Mouse (Mus musculus): ENCODE measurements around the gene Mylip.

The Mylip gene

DNA sequence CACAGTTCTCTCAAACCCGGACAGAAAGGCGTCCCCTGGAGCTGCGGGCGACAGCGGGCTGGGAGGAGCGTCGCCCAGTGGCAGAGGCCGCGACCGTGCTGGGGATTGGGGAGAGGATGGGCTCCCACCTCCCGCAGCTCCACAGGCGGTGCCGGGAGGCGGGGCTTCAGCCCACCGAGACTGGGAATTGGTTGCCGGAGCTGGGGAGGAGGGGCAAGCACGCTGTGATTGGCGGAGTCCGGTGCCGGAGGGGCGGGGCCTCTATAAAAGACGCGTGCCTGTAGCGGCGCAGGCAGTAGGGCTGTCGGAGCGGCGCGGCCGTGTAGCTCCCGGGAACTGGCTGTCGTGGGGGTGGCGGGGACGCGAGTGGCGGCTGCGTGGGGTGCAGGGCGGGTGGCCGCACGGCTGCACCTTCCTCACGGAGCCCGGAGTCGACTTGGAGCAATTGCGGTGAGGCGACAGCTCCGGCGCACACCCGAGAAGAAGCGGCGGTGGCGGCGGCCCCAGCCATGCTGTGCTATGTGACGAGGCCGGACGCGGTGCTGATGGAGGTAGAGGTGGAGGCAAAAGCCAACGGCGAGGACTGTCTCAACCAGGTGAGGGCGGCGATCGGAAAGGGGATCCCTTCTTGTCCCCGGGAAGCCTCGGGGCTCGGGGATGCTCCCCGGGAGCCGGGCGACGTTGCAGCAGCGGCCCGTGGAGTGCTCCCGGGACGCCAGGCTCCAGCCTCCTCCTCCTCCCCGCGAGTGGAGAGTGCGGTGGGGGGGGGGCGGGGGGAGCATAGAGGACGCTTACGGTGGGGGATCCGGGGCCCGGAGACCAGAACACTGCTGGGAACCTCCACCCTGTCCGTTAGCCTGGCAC is at the start of gene Mylip:
Mylip (plus strand) TSS at position 295 of the 864 bp plus-strand sequence.
- peak; percentile 98 for DNase-seq

DNA sequence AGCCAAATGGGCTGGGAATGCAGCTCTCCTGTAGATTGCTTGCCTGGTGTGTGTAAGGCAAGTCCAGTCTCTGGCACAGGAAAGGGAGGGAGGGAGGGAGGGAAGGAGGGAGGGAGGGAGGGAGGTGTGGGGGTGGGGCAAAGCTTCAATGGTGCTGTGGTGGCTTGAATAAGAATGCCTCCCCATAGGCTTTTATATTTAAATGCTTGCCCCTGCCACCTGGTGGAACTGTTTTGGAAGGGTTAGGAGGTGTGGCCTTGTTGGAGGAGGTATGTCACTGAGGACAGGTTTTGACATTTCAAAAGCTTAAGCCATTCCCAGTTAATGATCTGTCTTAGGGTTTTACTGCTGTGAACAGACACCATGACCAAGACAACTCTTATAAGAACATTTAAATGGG is 47.6 kb upstream of the Mylip start:
- DNase-seq: no peak

DNA sequence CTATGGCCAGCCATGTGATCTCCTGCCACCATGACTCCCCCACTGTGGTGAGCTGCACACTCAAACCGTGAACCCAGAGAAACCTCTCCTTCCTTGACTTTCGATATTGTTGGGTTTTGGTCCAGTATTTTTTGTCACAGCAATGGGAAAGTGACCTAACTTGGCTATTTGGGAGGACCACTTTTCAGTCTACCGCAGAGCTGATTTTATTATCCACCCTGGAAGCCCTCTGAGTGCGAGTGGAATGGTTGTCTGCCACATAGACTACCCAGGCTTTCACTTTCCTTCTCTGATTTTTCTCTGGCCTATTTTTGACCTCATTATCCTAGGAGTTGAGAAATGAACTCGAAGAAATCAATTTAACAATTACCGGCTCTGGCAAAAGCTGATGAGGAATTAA is 46.0 kb upstream of the Mylip start:
- DNase-seq: no peak

DNA sequence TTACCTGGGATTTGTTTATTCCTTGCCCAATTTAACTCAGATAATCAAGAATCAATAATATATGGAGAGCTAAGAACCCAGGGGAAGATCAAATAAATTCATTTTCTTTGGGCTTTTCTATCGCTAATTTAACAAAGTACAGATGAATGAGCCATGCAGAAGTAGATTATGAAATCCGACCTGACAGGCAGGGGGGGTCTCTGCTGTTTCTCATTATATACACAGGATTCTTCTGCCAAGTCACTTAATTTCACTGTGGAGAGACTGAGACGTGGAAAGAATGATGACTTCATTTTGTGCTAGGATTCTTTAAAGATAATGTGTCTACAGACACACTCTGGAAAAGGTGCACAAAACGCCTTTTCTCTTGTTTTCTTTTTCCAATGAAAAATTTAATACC is 45.6 kb upstream of the Mylip start:
- no peak for DNase-seq

DNA sequence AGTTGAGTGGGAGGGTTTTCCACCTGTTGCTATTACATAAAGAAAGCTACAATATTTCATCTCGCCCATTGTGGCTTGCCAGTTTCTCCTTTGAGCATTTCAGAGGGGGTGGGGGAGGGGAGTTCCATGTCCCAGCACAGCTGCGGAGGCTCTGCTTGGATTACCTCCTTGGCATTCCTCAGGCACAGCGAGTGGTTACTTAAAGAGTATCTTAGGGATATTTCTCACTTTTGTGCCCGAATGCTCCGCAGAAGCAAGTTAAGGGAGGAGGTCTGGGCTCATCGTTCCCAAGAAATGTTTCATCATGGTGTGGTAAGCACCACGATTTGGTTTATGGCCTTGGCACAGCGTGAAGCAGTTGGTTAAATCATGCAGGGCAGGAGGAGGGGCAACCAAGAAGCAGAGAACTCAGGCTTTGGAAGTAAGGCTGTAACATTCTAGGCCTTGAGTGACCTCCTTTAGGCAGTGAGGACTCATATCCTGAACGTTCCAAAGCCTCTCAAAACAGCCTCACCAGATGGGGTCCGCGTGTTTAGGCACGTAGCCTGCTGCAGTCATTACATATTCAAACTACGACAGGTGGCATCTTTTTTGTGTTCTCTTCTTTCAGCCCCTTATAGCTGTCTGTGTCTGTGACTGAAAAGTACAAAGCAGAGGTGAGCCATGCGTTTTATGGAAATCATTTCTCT is 43.9 kb upstream of the Mylip start:
- DNase-seq: peak; percentile 30

DNA sequence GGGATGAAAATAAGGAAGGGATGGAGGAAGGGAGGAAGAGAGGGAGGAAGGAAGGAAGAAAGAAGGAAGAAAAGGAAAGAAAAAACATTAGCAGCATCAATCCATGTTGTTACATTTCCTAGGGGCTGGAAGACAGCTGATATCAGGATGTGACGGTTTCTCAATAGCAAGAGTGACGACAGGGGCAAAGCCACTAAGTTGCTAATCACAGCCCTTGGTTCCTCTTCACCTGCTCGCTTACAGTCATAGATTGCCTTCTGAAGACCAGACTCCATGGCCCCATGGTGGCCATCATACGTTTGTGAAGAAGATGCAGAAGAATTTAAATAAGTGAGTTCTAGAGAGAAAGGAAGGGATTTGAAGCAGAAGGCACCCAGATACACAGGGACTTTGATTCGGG is 38.1 kb upstream of the Mylip start:
- DNase-seq: no peak

DNA sequence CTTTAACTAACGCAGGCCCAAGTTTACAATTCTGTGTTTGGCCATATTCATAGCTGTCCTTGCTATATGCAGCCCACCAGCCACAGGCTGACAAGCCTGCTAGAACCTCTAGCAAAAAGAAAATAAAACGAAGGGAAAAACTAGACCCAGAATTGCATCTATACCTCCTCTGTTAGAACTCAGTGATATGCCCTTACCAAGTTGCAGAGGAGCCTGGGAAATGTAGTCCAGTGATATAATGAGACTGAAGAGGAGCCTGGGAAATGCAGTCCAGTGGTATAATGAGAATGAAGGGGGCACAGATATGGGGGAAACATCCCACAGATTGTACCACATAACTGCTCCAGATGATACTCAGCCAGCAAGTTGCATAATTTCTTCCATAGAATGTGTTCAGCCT is 34.7 kb upstream of the Mylip start:
- DNase-seq: no peak

DNA sequence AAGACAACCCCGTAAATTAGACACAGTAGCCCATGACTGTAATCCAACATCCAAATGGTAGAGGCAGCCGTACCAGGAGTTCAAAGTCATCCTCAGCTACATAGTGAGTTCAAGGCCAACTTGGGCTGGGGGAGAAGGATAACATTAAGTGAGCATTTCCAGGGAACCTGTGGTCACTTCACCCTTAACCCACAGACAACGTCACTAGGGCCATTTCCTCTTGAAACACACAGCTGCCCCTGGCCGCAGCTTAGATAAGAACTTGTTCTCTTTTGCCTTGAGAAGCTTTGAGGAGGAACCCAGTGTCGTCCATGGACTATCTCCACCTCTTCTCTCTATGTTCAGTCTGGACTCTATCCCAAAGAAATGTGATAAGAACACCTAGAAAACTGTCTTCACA is 31.3 kb upstream of the Mylip start:
- DNase-seq: no peak

DNA sequence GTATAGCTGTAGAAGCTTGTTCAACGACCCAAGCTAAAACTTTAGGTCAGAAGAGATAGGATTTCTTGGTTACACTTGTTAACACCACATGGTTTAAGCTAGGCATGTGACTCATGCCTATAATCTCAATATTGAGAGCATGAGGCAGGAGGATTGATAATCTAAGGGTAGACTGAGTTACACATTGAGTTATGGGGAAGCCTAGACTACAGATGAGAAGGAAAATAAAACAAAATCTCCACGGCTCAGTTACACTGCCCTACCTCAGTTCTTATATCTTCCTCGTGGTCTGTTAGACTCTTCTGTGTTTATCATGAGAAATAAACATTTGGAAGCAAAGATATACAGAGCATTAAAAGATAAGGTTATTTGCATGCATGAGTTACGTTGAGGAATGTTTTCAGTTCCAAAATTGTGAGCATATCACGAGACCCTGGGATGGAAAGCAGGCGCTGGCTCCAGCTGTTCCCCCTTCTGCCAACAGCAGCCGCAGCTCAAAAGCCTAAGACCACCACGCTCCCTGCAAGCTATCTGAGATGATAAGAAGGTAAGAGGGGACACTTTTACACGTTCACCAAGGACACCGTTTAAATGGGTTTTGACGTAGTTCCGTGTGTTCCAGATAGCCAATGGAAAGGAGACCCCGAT is 30.7 kb upstream of the Mylip start:
- no peak for DNase-seq

DNA sequence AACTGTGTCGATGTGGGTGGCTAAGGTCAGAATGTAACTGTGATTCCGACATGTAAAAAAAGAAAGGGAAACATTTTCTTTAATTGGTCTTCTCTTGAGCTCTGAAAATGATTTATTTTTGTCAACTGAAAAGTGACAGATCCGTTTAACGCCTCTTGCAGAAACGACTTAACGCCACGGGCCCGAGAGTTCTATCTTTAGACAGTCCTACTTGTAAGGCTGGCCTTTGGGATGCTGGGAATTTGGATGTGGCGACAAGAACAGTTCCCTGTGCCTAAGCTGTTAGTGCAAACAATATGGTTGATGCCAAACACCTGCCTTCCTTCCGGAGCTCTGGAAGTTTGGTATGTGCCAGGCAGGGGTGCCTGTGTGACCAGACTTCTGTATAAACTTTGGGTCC is 23.8 kb upstream of the Mylip start:
- no peak for DNase-seq

DNA sequence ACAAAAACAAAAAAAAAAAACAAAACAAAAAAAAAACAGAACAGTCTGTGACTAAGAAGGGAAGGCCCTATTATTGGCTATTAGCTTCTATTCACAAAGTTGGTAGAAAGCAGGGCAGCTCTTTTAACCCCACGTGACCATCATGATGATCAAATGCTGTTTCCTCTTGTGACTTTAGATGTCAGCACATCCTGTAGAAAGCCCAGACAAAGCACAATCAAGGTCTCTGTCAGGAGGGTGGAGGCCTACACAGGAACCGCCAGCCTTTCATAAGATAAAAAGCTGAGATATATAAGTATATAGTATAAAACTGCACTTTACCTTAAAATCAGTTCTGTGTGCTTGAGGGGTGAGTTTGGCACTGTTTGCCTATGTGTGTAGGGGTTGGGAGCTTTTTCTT is 17.9 kb upstream of the Mylip start:
- DNase-seq: no peak

DNA sequence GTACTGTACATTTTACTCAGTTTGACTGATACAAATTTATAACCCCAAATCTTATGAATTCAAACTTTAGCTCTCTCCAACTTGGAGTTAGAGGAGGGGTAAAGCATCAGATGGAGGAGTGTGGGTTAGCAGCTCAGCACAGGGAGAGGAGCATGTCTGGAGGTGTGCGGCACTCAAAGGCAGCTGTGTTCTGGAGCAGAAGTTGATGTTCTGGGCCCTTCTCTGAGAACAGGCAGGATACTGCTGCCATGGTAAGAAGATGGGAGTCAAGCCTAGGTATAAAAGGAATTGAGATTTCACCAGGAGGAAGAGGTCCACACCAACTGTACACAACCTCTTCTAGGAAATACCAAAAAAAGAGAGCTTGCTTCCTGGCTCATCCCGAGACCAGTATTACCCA is 17.1 kb upstream of the Mylip start:
- no peak for DNase-seq

DNA sequence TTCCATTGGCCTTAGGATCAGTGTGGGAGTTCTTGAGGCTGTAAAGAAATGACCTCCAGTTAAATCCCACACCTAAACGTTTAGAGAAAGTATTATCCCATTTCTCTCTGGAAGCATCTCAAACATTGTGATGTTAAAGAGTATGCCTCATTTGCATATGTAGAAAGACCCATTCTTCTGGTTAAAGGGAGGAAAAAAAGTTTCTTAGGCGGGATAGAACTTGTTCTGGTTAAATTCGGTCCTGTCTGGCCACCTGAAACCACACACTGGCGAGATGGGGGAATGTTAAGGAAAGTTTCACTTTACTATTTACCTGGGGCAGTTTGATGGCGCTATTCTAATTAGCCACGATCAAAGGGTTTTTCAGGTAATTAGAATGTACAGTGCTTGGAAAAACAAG is 14.7 kb upstream of the Mylip start:
- DNase-seq: no peak

DNA sequence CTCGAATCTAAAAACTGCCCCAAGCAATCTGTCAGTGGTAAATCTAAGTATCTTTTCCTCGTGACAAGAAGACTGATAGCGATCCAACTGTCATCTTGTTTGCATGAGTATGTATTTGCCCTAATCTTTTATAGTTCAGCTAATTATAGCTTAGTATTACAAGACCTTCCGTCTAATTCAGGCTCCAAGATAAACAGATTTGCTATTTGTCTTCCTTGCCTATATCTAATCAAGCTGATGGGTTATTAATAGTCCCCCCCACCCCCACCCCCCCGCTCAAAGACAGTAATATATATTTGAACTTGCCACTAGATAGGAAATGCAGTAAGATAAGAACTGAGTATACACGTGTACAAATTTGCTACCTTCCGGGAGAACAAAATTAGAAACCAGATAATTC is 7.3 kb upstream of the Mylip start:
- DNase-seq: no peak

DNA sequence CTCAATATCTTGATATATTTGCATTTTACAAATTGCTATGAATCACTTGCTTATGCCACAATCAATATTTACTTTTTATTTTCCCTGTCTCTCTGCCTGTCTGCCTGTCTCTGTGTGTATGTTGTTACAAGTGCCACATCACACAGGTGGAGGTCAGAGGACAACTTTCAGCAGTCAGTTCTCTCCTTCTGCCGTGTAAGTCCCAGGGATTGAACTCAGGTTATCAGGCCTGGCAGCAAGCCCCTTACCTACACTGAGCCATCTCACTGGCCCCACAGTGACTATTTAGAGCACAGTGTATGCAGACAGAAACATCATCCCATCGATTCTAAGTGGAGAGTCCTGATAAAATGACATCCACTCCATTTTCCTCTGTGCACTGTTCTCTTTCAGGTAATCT is 4.9 kb upstream of the Mylip start:
- no peak for DNase-seq

DNA sequence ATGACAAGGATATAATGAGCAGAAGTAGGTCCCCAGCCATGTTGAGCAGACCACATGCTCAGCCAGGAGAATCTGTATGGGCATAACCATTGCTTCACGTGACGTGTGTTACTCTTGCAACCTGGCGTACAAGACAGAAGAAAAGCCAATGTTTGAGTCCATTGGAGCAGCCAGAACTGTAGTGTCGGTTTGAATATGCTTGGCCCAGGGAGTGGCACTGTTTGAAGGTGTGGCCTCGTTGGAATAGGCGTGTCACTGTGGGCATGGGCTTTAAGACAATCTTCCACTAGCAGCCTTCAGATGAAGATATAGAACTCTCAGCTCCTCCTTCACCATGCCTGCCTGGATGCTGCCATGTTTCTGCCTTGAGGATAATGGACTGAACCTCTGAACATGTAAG is 4.0 kb upstream of the Mylip start:
- DNase-seq: no peak

DNA sequence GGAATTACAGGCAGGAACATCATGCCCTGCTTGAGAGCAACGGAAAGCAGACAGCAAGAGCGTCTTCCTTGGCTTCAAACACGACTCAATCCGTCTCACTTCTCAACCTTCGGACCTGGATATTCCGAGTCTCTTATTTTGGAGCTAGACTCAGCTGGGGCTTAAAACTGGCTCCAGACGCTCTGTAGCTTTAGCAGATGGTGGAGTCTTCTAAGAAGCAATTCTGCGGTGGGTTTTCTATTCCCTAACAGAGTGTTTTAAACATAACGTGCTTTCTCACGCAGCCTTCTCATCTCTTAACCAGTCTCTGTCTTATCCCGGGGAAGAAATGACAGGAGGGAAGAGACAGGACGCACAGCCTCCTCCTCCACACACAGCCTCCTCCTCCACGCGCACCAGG is 3.3 kb upstream of the Mylip start:
- DNase-seq: no peak

DNA sequence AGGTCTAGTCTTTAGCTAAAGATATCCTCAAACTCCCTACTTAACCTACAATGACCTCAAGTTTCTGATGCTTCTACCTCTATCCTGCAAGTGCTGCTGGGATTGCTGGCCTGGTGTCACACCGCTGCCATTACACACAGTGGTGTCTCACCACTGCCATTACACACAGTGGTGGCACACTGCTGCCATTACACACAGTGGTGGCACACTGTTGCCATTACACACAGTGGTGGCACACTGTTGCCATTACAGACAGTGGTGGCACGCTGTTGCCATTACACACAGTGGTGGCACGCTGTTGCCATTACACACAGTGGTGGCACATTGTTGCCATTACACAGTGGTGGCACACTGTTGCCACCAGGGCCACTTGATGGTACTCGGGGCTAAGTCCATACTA is 2.3 kb upstream of the Mylip start:
- DNase-seq: no peak

DNA sequence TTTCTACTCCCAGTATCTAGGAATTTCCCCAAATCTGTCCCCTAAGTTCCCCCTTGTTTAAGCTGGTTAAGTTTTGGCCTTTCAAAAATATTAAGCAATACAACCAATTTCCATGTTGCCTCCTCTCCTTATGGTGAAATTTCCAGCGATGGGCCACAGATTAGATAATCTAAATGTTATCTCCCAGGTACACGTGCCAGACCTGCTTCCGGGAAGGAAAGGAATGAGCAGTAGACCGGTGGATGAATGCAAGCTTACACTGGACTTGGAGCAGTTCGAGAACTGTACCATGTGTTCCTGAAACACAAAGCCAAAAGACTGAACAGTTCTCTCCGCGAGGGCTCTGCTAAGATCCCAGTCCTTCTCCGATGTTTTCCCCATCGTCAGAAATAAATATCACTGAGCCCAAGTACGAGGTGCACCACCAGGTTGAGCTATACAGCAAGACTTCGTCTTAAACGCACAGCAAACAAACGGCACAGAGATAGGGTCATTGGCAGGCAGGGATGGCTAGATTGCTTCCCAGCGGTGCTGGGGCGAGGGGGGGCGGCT is 1.2 kb upstream of the Mylip start:
- DNase-seq: no peak

DNA sequence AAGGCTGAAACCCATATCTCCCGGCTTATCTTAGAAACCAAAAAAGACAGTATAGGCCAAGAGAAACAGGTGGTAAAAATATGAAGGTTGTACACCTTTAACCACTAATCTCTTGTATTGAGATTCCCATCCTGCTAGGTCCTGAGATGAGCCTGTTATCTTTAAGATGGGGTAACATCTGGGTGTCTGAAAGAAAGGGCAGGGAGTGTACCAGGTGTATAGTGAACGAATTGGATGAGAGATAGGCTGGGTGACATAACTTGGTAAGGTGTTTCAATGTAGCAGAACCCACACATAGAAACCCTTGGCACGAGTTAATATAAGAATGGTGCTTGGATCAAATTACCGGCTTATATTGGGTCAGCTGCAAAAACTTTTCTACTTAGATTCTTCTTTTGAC is 653 bp upstream of the Mylip start:
- DNase-seq: no peak

DNA sequence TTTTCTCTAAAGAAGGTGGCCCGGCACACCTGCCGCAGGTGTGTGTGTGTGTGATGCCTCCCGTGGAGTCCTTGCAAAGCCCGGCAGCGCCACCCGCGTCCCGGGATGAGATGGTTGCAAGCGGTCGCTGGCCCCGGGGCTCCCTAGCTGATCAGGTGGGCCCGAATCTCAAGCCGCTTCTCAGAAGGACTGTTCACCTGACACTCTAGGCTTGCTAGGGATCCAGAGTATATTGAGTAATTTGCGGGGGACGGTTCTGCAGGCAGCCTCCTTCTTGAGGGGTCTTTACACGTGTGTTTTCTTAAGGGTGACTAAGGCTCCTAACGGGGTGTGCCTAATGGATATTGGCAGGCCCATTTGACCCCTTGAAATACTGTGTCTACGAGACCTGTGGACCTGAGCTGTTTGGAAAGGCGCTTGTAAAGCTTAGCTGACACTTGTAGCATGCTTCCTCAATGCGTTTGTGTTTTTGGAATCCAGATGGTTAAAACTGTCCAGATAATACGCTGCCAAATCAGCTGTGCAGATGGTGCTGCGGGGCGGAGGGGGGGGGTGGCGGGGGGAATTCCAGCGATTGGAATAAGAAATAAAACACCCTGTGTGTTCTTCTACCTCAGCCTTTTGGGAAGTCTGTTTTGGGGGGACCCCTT is 895 bp downstream of the Mylip start:
- peak; percentile 61 for DNase-seq

DNA sequence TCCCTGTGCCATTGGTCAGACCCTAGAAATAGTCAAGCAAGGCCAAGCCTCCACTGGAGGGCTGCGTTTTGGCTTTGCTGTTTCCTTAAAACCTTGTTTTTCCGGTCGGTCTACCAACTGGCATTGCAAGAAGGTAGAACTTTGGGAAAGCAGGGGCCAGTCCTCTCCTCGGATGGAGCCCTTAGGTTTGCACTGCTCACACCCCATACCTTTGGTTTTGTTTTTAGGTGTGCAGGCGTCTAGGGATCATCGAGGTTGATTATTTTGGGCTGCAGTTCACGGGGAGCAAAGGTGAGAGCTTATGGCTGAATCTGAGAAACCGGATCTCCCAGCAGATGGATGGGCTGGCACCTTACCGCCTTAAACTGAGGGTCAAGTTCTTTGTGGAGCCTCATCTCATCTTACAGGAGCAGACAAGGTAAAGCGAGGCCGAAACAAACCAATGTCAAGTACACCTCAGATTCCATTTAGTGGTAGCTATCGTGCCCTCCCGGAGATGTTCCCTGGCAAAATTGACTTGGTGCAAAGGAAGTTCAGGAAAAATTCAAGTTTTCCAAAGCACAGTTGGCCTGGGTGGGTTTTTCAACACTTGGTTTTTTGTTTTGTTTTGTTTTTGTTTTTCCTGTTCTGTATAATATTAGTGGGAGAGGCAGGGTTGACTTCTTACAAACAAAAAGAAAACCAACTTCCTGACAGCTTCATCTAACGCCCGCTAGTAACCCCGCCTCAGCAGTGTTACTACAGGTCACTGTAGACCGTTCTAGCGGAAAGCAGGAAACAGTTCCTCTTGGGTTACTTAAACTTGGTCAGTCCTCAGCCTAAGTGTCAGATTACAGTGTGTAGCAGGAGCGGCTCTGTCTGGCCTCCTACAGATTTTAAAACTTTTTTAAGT is 1.7 kb downstream of the Mylip start:
- DNase-seq: peak; percentile 64

Measured in kidney, adult 11 months (tissue).